8 mouse cellular contexts compared by ENCODE assay signal in genomic region chr15:88468107-88468506, GRCm38 (mm10).
DNase-seq lines count a peak whose midpoint lies in the region; ATAC-seq and TF ChIP-seq lines count a peak whose summit lies in the region.

No protein-coding gene starts in this region.

- H3K4me3 ChIP-seq in midbrain, embryonic 10.5 days: no peak overlapping the region
- no peak overlapping the region for H3K4me3 ChIP-seq in midbrain, embryonic 15.5 days
- H3K4me3 ChIP-seq in thymus, adult 2 months (ENCODE audit: control insufficient read depth, insufficient read depth, low read length): no peak overlapping the region

- H3K27ac ChIP-seq in midbrain, embryonic 10.5 days (replicated peaks): no peak overlapping the region; the same call in 1 of the 2 replicates
- H3K27ac ChIP-seq in midbrain, embryonic 15.5 days: no peak overlapping the region
- H3K27ac ChIP-seq in thymus, adult 2 months (ENCODE audit: control insufficient read depth, insufficient read depth, low read length): no peak overlapping the region

- no peak overlapping the region for H3K4me2 ChIP-seq in midbrain, embryonic 15.5 days

- no peak for TF ChIP-seq CTCF in thymus, adult 2 months (IDR thresholded peaks at IDR 0.05; ENCODE audit: borderline replicate concordance, control insufficient read depth, extremely low read depth, insufficient read depth, low read length, poor library complexity)

- H3K36me3 ChIP-seq in midbrain, embryonic 10.5 days: no peaks in the 10 kb centered on the region
- no peaks in the 10 kb centered on the region for H3K36me3 ChIP-seq in midbrain, embryonic 15.5 days (replicated peaks)
- H3K36me3 ChIP-seq in thymus, adult 2 months (ENCODE audit: control insufficient read depth, insufficient read depth, low read length): no peaks in the 10 kb centered on the region

- no peak overlapping the region for H3K9ac ChIP-seq in midbrain, embryonic 15.5 days

- ATAC-seq in midbrain, embryonic 15.5 days (replicated peaks): no peak

- WGBS in midbrain, embryonic 10.5 days: 22% methylated on average over 12 of the region's 12 CpGs
- 14% methylated on average over 12 of the region's 12 CpGs for WGBS in midbrain, embryonic 15.5 days
- WGBS in thymus, adult 2 months: 87% methylated on average over 12 of the region's 12 CpGs

- intact Hi-C loops in heart, postnatal 10 days (cut with DNase I): no loop called here

- no peak for TF ChIP-seq POLR2A in thymus, adult 2 months (IDR thresholded peaks at IDR 0.05; ENCODE audit: control insufficient read depth, extremely low read depth, insufficient read depth, low read length, poor library complexity)

- H3K4me1 ChIP-seq in midbrain, embryonic 10.5 days: peaks cover 27% of the 10 kb centered on the region
- H3K4me1 ChIP-seq in midbrain, embryonic 15.5 days: peaks cover 20% of the 10 kb centered on the region
- no peaks in the 10 kb centered on the region for H3K4me1 ChIP-seq in thymus, adult 2 months (replicated peaks; ENCODE audit: control insufficient read depth, insufficient read depth, low read length)

- DNase-seq in midbrain, embryonic 10.5 days (ENCODE audit: low spot score): peak; percentile 55
- peak; percentile 10 to 27 for DNase-seq in frontal cortex, postnatal 25 days (ENCODE audit: low spot score in 2 of 2)
- DNase-seq in layer of hippocampus, adult 8-10 months (ENCODE audit: low spot score in 2 of 2): peak; percentile 39 to 47
- DNase-seq in right cerebral cortex, postnatal 14 days: peak; percentile 11
- no peak for DNase-seq in heart, postnatal 10 days
- no peak for DNase-seq in spleen, adult 12 weeks (ENCODE audit: low spot score)
- DNase-seq in thymus, adult 2 months: no peak

- no peaks in the 10 kb centered on the region for H3K9me3 ChIP-seq in midbrain, embryonic 10.5 days (replicated peaks)
- H3K9me3 ChIP-seq in midbrain, embryonic 15.5 days: no peaks in the 10 kb centered on the region

- H3K27me3 ChIP-seq in midbrain, embryonic 10.5 days (ENCODE audit: low read depth, poor library complexity, severe bottlenecking): peaks cover 47% of the 10 kb centered on the region
- no peaks in the 10 kb centered on the region for H3K27me3 ChIP-seq in midbrain, embryonic 15.5 days (replicated peaks)
- no peaks in the 10 kb centered on the region for H3K27me3 ChIP-seq in thymus, adult 2 months (ENCODE audit: control insufficient read depth, insufficient read depth, low read length)

Comparison
In these comparisons a context has a peak if more than half of its experiments do, and no peak if none do; other contexts are left out.
1. DNase-seq: peak in midbrain, embryonic 10.5 days (single experiment), frontal cortex, postnatal 25 days (2 of 2), layer of hippocampus, adult 8-10 months (2 of 2) and right cerebral cortex, postnatal 14 days (single experiment); none in heart, postnatal 10 days (0 of 2), spleen, adult 12 weeks (single experiment) and thymus, adult 2 months (single experiment).